Mouse (Mus musculus) neural tube, embryonic 11.5 days (tissue): ENCODE results near the gene Zfp384. TPM values are rescaled to one million over a fixed set of nuclear protein-coding genes. Genes with fewer than 3 reads are reported as not detected.

Experiments used
- ATAC-seq: fragments of 200-750 bp; cut with Nextera tagmentation; 2 replicates; pipeline ENCODE4 v1.8.0; 2017; ENCODE audit warnings: moderate number of reproducible peaks, mild to moderate bottlenecking, moderate TSS enrichment, moderate library complexity; ENCODE audit not compliant: insufficient read depth, low FRiP score, low TSS enrichment
- DNase-seq: peaks from one replicate; pipeline ENCODE4 v3.0.0-alpha.2; 2015; ENCODE audit warnings: low spot score
- H3K27ac ChIP-seq: fragments of 300-500 bp; sonication (generic); 2 replicates; pipeline ENCODE4 v1.5.1; 2014; ENCODE audit warnings: low read depth, mild to moderate bottlenecking, low read length
- H3K27me3 ChIP-seq: fragments of 300-500 bp; sonication (generic); 2 replicates; pipeline ENCODE4 v1.6.1; 2014; ENCODE audit warnings: mild to moderate bottlenecking, low read length, mixed read lengths; ENCODE audit not compliant: control insufficient read depth, insufficient read depth
- H3K36me3 ChIP-seq: fragments of 300-500 bp; sonication (generic); 2 replicates; pipeline ENCODE4 v1.6.1; 2014; ENCODE audit warnings: mild to moderate bottlenecking, low read length, moderate library complexity, mixed read lengths; ENCODE audit not compliant: control insufficient read depth, insufficient read depth
- H3K4me1 ChIP-seq: fragments of 300-500 bp; sonication (generic); 2 replicates; pipeline ENCODE4 v1.6.1; 2014; ENCODE audit warnings: low read length, mixed read lengths; ENCODE audit not compliant: control insufficient read depth, insufficient read depth
- H3K4me2 ChIP-seq: fragments of 300-500 bp; sonication (generic); 2 replicates; pipeline ENCODE4 v1.6.1; 2014; ENCODE audit warnings: low read depth, mild to moderate bottlenecking, moderate library complexity
- H3K4me3 ChIP-seq: fragments of 300-500 bp; sonication (generic); 2 replicates; pipeline ENCODE4 v1.5.1; 2014; ENCODE audit warnings: low read depth, low read length
- H3K9ac ChIP-seq: fragments of 300-500 bp; sonication (generic); 2 replicates; pipeline ENCODE4 v1.6.1; 2014; ENCODE audit warnings: mild to moderate bottlenecking, low read length
- H3K9me3 ChIP-seq: fragments of 300-500 bp; sonication (generic); 2 replicates; pipeline ENCODE4 v1.6.1; 2016; ENCODE audit warnings: low read length; ENCODE audit not compliant: control insufficient read depth
- WGBS: fragments of 180-500 bp; shearing (Covaris S2); extraction: QIAGEN DNeasy Blood & Tissue Kit; methylation state at CpG from one replicate; pipeline ENCODE4 v1.1.7; 2014; 5-methylcytosine and 5-hydroxymethylcytosine counted together
- polyA plus RNA-seq: library from polyadenylated mRNA; unstranded; fragments of >200 nt; fragmentation: Nextera tagmentation; extraction: Ambion mirVana; gene quantifications from 2 replicates; pipeline ENCODE4 v1.2.1, GENCODE M21; 2014

The Zfp384 gene
- polyA plus RNA-seq, 1 experiment from 2014 or later, result 9.7 TPM

GRCm38 (mm10) chr6:125031604-125032003, 22.7 kb downstream of the Zfp384 start:
- no peak overlapping the region for H3K27ac ChIP-seq
- no peaks in the 10 kb centered on the region for H3K27me3 ChIP-seq
- no peak overlapping the region for H3K4me3 ChIP-seq
- ATAC-seq (no peak), DNase-seq (no peak)
- H3K36me3 ChIP-seq, result peaks cover 24% of the 10 kb centered on the region
- WGBS, result 91% methylated on average over 16 of the region's 16 CpGs
- no peaks in the 10 kb centered on the region for H3K9me3 ChIP-seq
- H3K4me1 ChIP-seq, result no peaks in the 10 kb centered on the region
- no peak overlapping the region for H3K4me2 ChIP-seq
- H3K9ac ChIP-seq, result no peak overlapping the region

DNA sequence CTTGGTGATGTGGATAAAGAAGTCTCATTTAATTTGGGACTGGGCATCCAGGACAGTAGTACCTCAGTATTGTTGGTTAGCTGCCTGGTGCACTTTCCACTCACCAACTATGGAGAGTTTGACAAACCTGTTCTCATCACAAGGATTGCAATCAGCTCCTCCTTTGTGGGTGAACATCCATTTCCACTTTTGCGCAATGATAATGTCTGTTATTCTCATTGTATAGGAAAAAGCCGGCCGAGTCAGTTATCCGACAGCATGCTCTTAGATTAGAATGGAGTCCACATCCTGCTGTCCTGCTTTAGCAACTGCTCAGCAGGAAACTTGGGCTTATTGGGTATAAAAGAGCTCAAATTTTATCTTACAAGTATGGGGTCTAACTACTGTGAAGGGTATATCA, 29.7 kb downstream of the Zfp384 start:
- DNase-seq (no peak), ATAC-seq (no peak)
- Histone ChIP-seq H3K9ac (no peak overlapping the region), H3K27ac (no peak overlapping the region), H3K27me3 (no peaks in the 10 kb centered on the region), H3K4me2 (peak overlapping the region; percentile 28), H3K9me3 (no peaks in the 10 kb centered on the region), H3K4me3 (no peak overlapping the region), H3K36me3 (peaks cover 7% of the 10 kb centered on the region), H3K4me1 (0 out of 2 replicates have a peak, but pooled peaks cover 2% of the 10 kb centered on the region)
- 93% methylated on average over 4 of the region's 4 CpGs for WGBS

DNA sequence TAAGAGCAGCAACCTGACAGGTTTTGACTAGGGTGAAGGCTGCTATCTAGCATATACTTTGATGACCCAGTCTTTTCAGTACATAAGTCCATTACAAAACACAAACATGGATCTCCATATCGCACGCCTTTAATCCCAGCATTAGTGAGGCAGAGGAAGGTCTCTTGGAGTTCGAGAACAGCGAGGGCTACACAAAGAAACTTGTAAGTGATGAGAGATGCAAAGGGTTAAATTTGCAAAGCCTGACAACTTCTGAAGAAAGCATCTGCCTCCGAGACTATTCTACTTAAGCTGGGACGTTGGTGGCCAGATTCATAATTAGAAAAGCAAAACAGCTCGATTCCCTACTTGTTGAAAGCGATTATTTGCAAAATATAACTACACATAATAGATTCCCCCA, 30.2 kb downstream of the Zfp384 start:
- 7% methylated on average over 8 of the region's 8 CpGs for WGBS
- H3K27me3 ChIP-seq, result no peaks in the 10 kb centered on the region
- H3K36me3 ChIP-seq, result peaks cover 4% of the 10 kb centered on the region
- 0 out of 2 replicates have a peak overlapping the region, but pooled peaks have one; percentile 1 for H3K9ac ChIP-seq
- H3K27ac ChIP-seq, result no peak overlapping the region
- H3K9me3 ChIP-seq, result no peaks in the 10 kb centered on the region
- peak overlapping the region; percentile 28 for H3K4me2 ChIP-seq
- H3K4me3 ChIP-seq, result peak overlapping the region; percentile 17
- ATAC-seq (0 out of 2 replicates have a peak, but pooled peaks have one; percentile 1), DNase-seq (no peak)
- H3K4me1 ChIP-seq, result 0 out of 2 replicates have a peak, but pooled peaks cover 2% of the 10 kb centered on the region

- no peaks in the 10 kb centered on the region for H3K27me3 ChIP-seq
- WGBS, result under 1% methylated on average over 26 of the region's 26 CpGs
- peak within 1 kb of the TSS; percentile 58 for H3K4me2 ChIP-seq
- H3K9ac ChIP-seq, result peak within 1 kb of the TSS; percentile 81
- peaks cover 7% of the 10 kb centered on the region for H3K36me3 ChIP-seq
- peak within 1 kb of the TSS; percentile 66 for H3K4me3 ChIP-seq
- ATAC-seq, result peak; percentile 95
- peak; percentile 92 for DNase-seq
- no peaks in the 10 kb centered on the region for H3K9me3 ChIP-seq
- H3K27ac ChIP-seq, result no peak within 1 kb of the TSS; the same call in 1 of the 2 replicates
- H3K4me1 ChIP-seq, result 0 out of 2 replicates have a peak, but pooled peaks cover 2% of the 10 kb centered on the region
Measured at GRCm38 (mm10) chr6:125039533-125040153, 30.7 kb downstream of the Zfp384 start, which contains the start of gene Ing4. Gene Ing4 (plus strand): TSS chr6:125039760.

GRCm38 (mm10) chr6:125040221-125040620, 31.3 kb downstream of the Zfp384 start:
- H3K9me3 ChIP-seq, result no peaks in the 10 kb centered on the region
- no peak overlapping the region; the same call in 1 of the 2 replicates for H3K27ac ChIP-seq
- 17% methylated on average over 7 of the region's 7 CpGs for WGBS
- peak overlapping the region; percentile 66 for H3K4me3 ChIP-seq
- no peaks in the 10 kb centered on the region for H3K27me3 ChIP-seq
- no peak for DNase-seq
- H3K4me1 ChIP-seq, result 0 out of 2 replicates have a peak, but pooled peaks cover 2% of the 10 kb centered on the region
- H3K36me3 ChIP-seq, result peaks cover 5% of the 10 kb centered on the region; the same call in 1 of the 2 replicates
- no peak for ATAC-seq
- peak overlapping the region; percentile 58 for H3K4me2 ChIP-seq
- peak overlapping the region; percentile 81 for H3K9ac ChIP-seq

- Histone ChIP-seq H3K4me2 (no peak overlapping the region), H3K9me3 (no peaks in the 10 kb centered on the region), H3K27ac (no peak overlapping the region), H3K9ac (no peak overlapping the region), H3K27me3 (no peaks in the 10 kb centered on the region), H3K4me3 (no peak overlapping the region), H3K4me1 (0 out of 2 replicates have a peak, but pooled peaks cover 2% of the 10 kb centered on the region), H3K36me3 (peaks cover 7% of the 10 kb centered on the region; the same call in 1 of the 2 replicates)
- WGBS, result 95% methylated on average over 7 of the region's 7 CpGs
- ATAC-seq (no peak), DNase-seq (no peak)
Measured at GRCm38 (mm10) chr6:125041047-125041446, 32.1 kb downstream of the Zfp384 start.

GRCm38 (mm10) chr6:125042081-125042480, 33.1 kb downstream of the Zfp384 start:
- ATAC-seq, result no peak
- 94% methylated on average over 7 of the region's 7 CpGs for WGBS
- H3K4me2 ChIP-seq, result no peak overlapping the region
- H3K4me1 ChIP-seq, result 0 out of 2 replicates have a peak, but pooled peaks cover 2% of the 10 kb centered on the region
- peaks cover 7% of the 10 kb centered on the region; the same call in 1 of the 2 replicates for H3K36me3 ChIP-seq
- H3K27me3 ChIP-seq, result no peaks in the 10 kb centered on the region
- H3K9me3 ChIP-seq, result no peaks in the 10 kb centered on the region
- no peak for DNase-seq
- H3K9ac ChIP-seq, result no peak overlapping the region
- no peak overlapping the region for H3K27ac ChIP-seq
- no peak overlapping the region for H3K4me3 ChIP-seq

- Histone ChIP-seq H3K27me3 (no peaks in the 10 kb centered on the region), H3K36me3 (peaks cover 18% of the 10 kb centered on the region), H3K9ac (no peak overlapping the region), H3K27ac (no peak overlapping the region), H3K4me2 (no peak overlapping the region), H3K9me3 (no peaks in the 10 kb centered on the region), H3K4me1 (no peaks in the 10 kb centered on the region), H3K4me3 (no peak overlapping the region)
- 51% methylated on average over 5 of the region's 5 CpGs for whole genome bisulfite sequencing
- ATAC-seq (peak; percentile 51; the same call in 1 of the 2 replicates), DNase-seq (peak; percentile 83)
Measured at GRCm38 (mm10) chr6:125046691-125047090, 37.7 kb downstream of the Zfp384 start.

DNA sequence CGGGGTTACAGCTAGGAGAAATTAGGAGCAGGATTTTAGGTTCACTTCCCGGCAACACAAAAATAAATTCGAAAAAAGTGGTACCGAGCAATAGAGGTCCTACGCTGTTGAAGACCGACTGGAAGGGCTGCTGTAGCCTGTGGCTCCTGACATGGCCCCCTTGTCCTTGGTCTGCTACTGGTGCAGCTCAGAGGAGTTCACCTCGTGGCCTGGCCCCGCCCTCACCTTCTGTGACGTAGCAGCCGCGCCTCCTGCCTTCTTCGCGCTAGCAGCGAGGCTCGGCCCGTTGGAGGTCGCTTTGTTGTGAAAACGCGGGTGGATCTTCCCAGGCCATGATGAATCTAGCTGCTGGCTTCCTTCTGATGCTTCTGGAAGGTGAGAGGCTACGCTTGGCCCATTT, 40.7 kb downstream of the Zfp384 start, which contains the start of gene Acrbp:
Gene Acrbp (plus strand): TSS at position 12 of the 400 bp plus-strand sequence.
- H3K36me3 ChIP-seq, result peaks cover 16% of the 10 kb centered on the region
- no peak within 1 kb of the TSS for H3K4me2 ChIP-seq
- no peaks in the 10 kb centered on the region for H3K4me1 ChIP-seq
- H3K4me3 ChIP-seq, result no peak within 1 kb of the TSS
- no peaks in the 10 kb centered on the region for H3K9me3 ChIP-seq
- DNase-seq (no peak), ATAC-seq (no peak)
- no peak within 1 kb of the TSS for H3K9ac ChIP-seq
- no peaks in the 10 kb centered on the region for H3K27me3 ChIP-seq
- 32% methylated on average over 20 of the region's 20 CpGs for WGBS
- H3K27ac ChIP-seq, result no peak within 1 kb of the TSS
